Mouse (Mus musculus): ENCODE data around the gene Rnf169. TPM values are rescaled to one million over a fixed set of nuclear protein-coding genes. Genes with fewer than 3 reads are reported as not detected.

The Rnf169 gene
- total RNA-seq (2021), result 10 to 100 TPM; 24.5 to 25.6 TPM
- long read RNA-seq, experiment 1, partial matches to known transcripts, result 0 of 1 reads
- long read RNA-seq, experiment 1, other reads (novel, unspliced or antisense), result 1 of 1 reads
- long read RNA-seq, experiment 2, partial matches to known transcripts, result 0 of 6 reads
- long read RNA-seq, experiment 2, other reads (novel, unspliced or antisense), result 6 of 6 reads

- peak; percentile 63 to 84 for DNase-seq (ENCODE audit: low spot score in 2 of 2)
These were observed at the start of gene Rnf169 for GRCm38 (mm10) chr7:99980132-99980591. Rnf169 (minus strand) TSS chr7:99980448.

GRCm38 (mm10) chr7:100029307-100029706, 49.1 kb upstream of the Rnf169 start:
- peak in 1 of 2 experiments; percentile 15 for DNase-seq (ENCODE audit: low spot score in 2 of 2)

GRCm38 (mm10) chr7:100027353-100027752, 47.1 kb upstream of the Rnf169 start:
- DNase-seq (ENCODE audit: low spot score in 2 of 2), result no peak

- DNase-seq (ENCODE audit: low spot score in 2 of 2), result no peak
These were observed 36.8 kb upstream of the Rnf169 start for GRCm38 (mm10) chr7:100017056-100017455.

- DNase-seq (ENCODE audit: low spot score in 2 of 2), result peak in 1 of 2 experiments; percentile 15
These were observed 33.9 kb upstream of the Rnf169 start for GRCm38 (mm10) chr7:100014123-100014600.

GRCm38 (mm10) chr7:100012515-100012914, 32.3 kb upstream of the Rnf169 start:
- no peak for DNase-seq (ENCODE audit: low spot score in 2 of 2)

- no peak for DNase-seq (ENCODE audit: low spot score in 2 of 2)
These were observed 31.8 kb upstream of the Rnf169 start for GRCm38 (mm10) chr7:100012085-100012484.

GRCm38 (mm10) chr7:100010711-100011110, 30.5 kb upstream of the Rnf169 start:
- no peak for DNase-seq (ENCODE audit: low spot score in 2 of 2)

GRCm38 (mm10) chr7:100009640-100010039, 29.4 kb upstream of the Rnf169 start:
- DNase-seq (ENCODE audit: low spot score in 2 of 2), result peak in 1 of 2 experiments; percentile 36

GRCm38 (mm10) chr7:100008765-100009164, 28.5 kb upstream of the Rnf169 start:
- no peak for DNase-seq (ENCODE audit: low spot score in 2 of 2)

- DNase-seq (ENCODE audit: low spot score in 2 of 2), result no peak
These were observed 26.2 kb upstream of the Rnf169 start for GRCm38 (mm10) chr7:100006411-100006810.

GRCm38 (mm10) chr7:100005790-100006189, 25.5 kb upstream of the Rnf169 start, which contains the start of gene Chrdl2:
Chrdl2 (plus strand) TSS chr7:100006172.
- no peak for DNase-seq (ENCODE audit: low spot score in 2 of 2)

GRCm38 (mm10) chr7:100003781-100004180, 23.5 kb upstream of the Rnf169 start:
- no peak for DNase-seq (ENCODE audit: low spot score in 2 of 2)

GRCm38 (mm10) chr7:99998668-99999067, 18.4 kb upstream of the Rnf169 start:
- no peak for DNase-seq (ENCODE audit: low spot score in 2 of 2)

- no peak for DNase-seq (ENCODE audit: low spot score in 2 of 2)
These were observed 14.9 kb upstream of the Rnf169 start for GRCm38 (mm10) chr7:99995186-99995585.

- no peak for DNase-seq (ENCODE audit: low spot score in 2 of 2)
These were observed 12.9 kb upstream of the Rnf169 start for GRCm38 (mm10) chr7:99993159-99993558.

GRCm38 (mm10) chr7:99990990-99991707, 10.9 kb upstream of the Rnf169 start:
- no peak for DNase-seq (ENCODE audit: low spot score in 2 of 2)

- DNase-seq (ENCODE audit: low spot score in 2 of 2), result peak in 1 of 2 experiments; percentile 26
These were observed 9.9 kb upstream of the Rnf169 start for GRCm38 (mm10) chr7:99989844-99990760.

- peak; percentile 30 to 44 for DNase-seq (ENCODE audit: low spot score in 2 of 2)
These were observed 8.5 kb upstream of the Rnf169 start for GRCm38 (mm10) chr7:99988725-99989124.

- DNase-seq (ENCODE audit: low spot score in 2 of 2), result no peak
These were observed 2.3 kb upstream of the Rnf169 start for GRCm38 (mm10) chr7:99982256-99983242.
